Mouse (Mus musculus): ENCODE measurements around the gene Mlana. TPM values are rescaled to one million over a fixed set of nuclear protein-coding genes. Genes with fewer than 3 reads are reported as not detected.

Gene Mlana
- polyA plus RNA-seq (2012; rRNA removed) = not detected in 2 replicates

GRCm38 (mm10) chr19:29697245-29697874, at the start of gene Mlana:
Mlana (plus strand) TSS chr19:29697824.

Other genes with a start within 250 kb of the Mlana start
- 3.3 TPM in 2 replicates for gene Ric1, start 175.5 kb upstream of the Mlana start, polyA plus RNA-seq (2012; rRNA removed)
- gene Ermp1, start 49.4 kb upstream of the Mlana start, polyA plus RNA-seq (2012; rRNA removed) = 6.4 and 7.7 TPM in 2 replicates
- 4.1 and 4.6 TPM in 2 replicates for gene 9930021J03Rik, start 108.2 kb downstream of the Mlana start, polyA plus RNA-seq (2012; rRNA removed)
- 4.3 and 5.4 TPM in 2 replicates for gene Ranbp6, start 115.2 kb downstream of the Mlana start, polyA plus RNA-seq (2012; rRNA removed)
- gene Il33, start 227.3 kb downstream of the Mlana start, polyA plus RNA-seq (2012; rRNA removed) = 0.51 and 0.61 TPM in 2 replicates